Mouse (Mus musculus): ENCODE data around the gene Lamc2.

DNA sequence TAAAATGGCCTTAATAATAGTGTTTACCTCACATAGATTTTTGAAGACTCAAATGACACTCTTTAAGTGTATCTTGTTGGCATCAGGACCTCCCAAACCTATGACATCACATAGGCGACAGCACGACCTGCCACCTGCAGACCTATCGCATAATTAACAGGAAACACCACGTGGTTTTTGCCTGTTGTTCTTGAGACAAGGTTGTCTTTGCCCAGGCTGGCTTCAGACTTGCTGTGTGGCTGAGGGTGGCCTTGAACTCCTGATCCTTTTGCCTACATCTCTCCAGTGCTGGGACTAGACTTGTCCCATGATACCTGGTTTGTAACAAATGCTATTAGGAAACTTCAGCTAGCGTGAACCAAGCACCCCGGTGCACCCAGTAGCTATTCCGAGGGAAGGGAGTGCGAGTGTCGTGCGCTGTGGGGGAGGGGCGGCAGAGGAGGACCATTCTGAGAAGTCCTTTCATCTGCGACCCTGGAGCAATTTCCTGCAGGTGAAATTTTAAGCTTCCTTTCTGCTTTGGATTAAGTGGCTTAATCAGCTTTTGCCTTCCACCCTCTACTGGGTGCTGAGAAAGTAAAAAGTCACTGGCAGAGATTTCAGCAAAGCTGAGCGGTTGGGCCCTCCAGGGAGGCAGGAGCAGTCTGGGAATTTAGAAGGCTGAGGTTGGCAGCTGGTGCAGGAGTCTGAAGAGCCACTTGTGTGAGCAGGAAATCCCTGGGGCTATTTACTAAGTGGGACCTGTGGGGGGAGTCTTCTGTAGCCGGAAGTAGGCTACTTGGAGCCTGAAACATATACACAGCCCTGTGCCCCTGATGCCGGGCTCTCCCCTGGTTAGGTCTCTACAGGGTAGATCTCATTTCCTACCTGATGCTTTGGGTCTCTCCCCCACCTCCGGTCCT is 90.2 kb downstream of the Lamc2 start:
- TF ChIP-seq CTCF (IDR thresholded peaks at IDR 0.05; ENCODE audit: control insufficient read depth, insufficient read depth, low read length) (no peak), POLR2A (IDR thresholded peaks at IDR 0.05; ENCODE audit: borderline replicate concordance, control insufficient read depth, low read depth, low read length) (no peak)
